Mouse (Mus musculus): ENCODE results near the gene Ttll11. TPM values are rescaled to one million over a fixed set of nuclear protein-coding genes. Genes with fewer than 3 reads are reported as not detected.

The Ttll11 gene
- polyA plus RNA-seq, 1 experiment from 2014 or later, result 5.7 TPM

- H3K4me3 ChIP-seq (replicated peaks), result no peak overlapping the region
- ATAC-seq (ENCODE audit: low FRiP score), result no peak
- no peak overlapping the region for H3K9ac ChIP-seq (replicated peaks)
- no peak overlapping the region for H3K27ac ChIP-seq (replicated peaks)
- WGBS, result 50% methylated on average over 5 of the region's 5 CpGs
- no peaks in the 10 kb centered on the region for H3K9me3 ChIP-seq (replicated peaks)
- H3K4me2 ChIP-seq, result no peak overlapping the region
- no peaks in the 10 kb centered on the region for H3K36me3 ChIP-seq
- no peaks in the 10 kb centered on the region; the same call in 1 of the 2 replicates for H3K4me1 ChIP-seq
- H3K27me3 ChIP-seq (replicated peaks), result no peaks in the 10 kb centered on the region
These were observed 204.1 kb downstream of the Ttll11 start for GRCm38 (mm10) chr2:35775651-35776055.

GRCm38 (mm10) chr2:35770541-35770940 is 209.2 kb downstream of the Ttll11 start:
- no peaks in the 10 kb centered on the region for H3K36me3 ChIP-seq
- no peak overlapping the region for H3K4me3 ChIP-seq (replicated peaks)
- no peaks in the 10 kb centered on the region for H3K27me3 ChIP-seq (replicated peaks)
- WGBS, result 84% methylated on average over 2 of the region's 2 CpGs
- H3K4me1 ChIP-seq, result peaks cover 14% of the 10 kb centered on the region
- no peak for ATAC-seq (ENCODE audit: low FRiP score)
- H3K9me3 ChIP-seq (replicated peaks), result no peaks in the 10 kb centered on the region
- no peak overlapping the region for H3K27ac ChIP-seq (replicated peaks)
- no peak overlapping the region for H3K4me2 ChIP-seq
- H3K9ac ChIP-seq (replicated peaks), result no peak overlapping the region

- Histone ChIP-seq H3K27ac (replicated peaks) (no peak overlapping the region), H3K36me3 (no peaks in the 10 kb centered on the region), H3K4me3 (replicated peaks) (no peak overlapping the region), H3K9ac (replicated peaks) (no peak overlapping the region), H3K4me2 (no peak overlapping the region), H3K9me3 (replicated peaks) (no peaks in the 10 kb centered on the region), H3K4me1 (peaks cover 14% of the 10 kb centered on the region), H3K27me3 (replicated peaks) (no peaks in the 10 kb centered on the region)
- ATAC-seq (ENCODE audit: low FRiP score), result no peak
- WGBS, result 92% methylated on average over 12 of the region's 12 CpGs
These were observed 210.3 kb downstream of the Ttll11 start for GRCm38 (mm10) chr2:35769398-35769797.

- H3K4me1 ChIP-seq, result peaks cover 14% of the 10 kb centered on the region
- H3K4me2 ChIP-seq, result no peak overlapping the region
- no peak overlapping the region for H3K4me3 ChIP-seq (replicated peaks)
- WGBS, result 42% methylated on average over 4 of the region's 4 CpGs
- no peaks in the 10 kb centered on the region for H3K36me3 ChIP-seq
- H3K27me3 ChIP-seq (replicated peaks), result no peaks in the 10 kb centered on the region
- ATAC-seq (ENCODE audit: low FRiP score), result no peak
- H3K9me3 ChIP-seq (replicated peaks), result no peaks in the 10 kb centered on the region
- H3K9ac ChIP-seq (replicated peaks), result no peak overlapping the region
- no peak overlapping the region for H3K27ac ChIP-seq (replicated peaks)
These were observed 211.0 kb downstream of the Ttll11 start for GRCm38 (mm10) chr2:35768538-35769238.

GRCm38 (mm10) chr2:35767834-35768537 is 211.7 kb downstream of the Ttll11 start:
- peaks cover 14% of the 10 kb centered on the region for H3K4me1 ChIP-seq
- no peaks in the 10 kb centered on the region for H3K36me3 ChIP-seq
- H3K4me3 ChIP-seq (replicated peaks), result no peak overlapping the region
- no peak overlapping the region for H3K9ac ChIP-seq (replicated peaks)
- H3K9me3 ChIP-seq (replicated peaks), result no peaks in the 10 kb centered on the region
- WGBS, result 26% methylated on average over 14 of the region's 14 CpGs
- no peak overlapping the region for H3K27ac ChIP-seq (replicated peaks)
- H3K4me2 ChIP-seq, result no peak overlapping the region
- H3K27me3 ChIP-seq (replicated peaks), result no peaks in the 10 kb centered on the region
- peak; percentile 32; the same call in 1 of the 2 replicates for ATAC-seq (ENCODE audit: low FRiP score)

- no peak overlapping the region for H3K27ac ChIP-seq (replicated peaks)
- no peaks in the 10 kb centered on the region for H3K36me3 ChIP-seq
- no peaks in the 10 kb centered on the region for H3K27me3 ChIP-seq (replicated peaks)
- no peak overlapping the region for H3K9ac ChIP-seq (replicated peaks)
- no peak overlapping the region for H3K4me2 ChIP-seq
- H3K9me3 ChIP-seq (replicated peaks), result no peaks in the 10 kb centered on the region
- H3K4me3 ChIP-seq (replicated peaks), result no peak overlapping the region
- peaks cover 14% of the 10 kb centered on the region for H3K4me1 ChIP-seq
- ATAC-seq (ENCODE audit: low FRiP score), result no peak
- 77% methylated on average over 8 of the region's 8 CpGs for WGBS
These were observed 215.4 kb downstream of the Ttll11 start for GRCm38 (mm10) chr2:35764328-35764727.

- no peak for ATAC-seq (ENCODE audit: low FRiP score)
- 90% methylated on average over 7 of the region's 7 CpGs for WGBS
These were observed 215.9 kb downstream of the Ttll11 start for GRCm38 (mm10) chr2:35763818-35764217.

GRCm38 (mm10) chr2:35761458-35761857 is 218.3 kb downstream of the Ttll11 start:
- Histone ChIP-seq H3K9ac (replicated peaks) (no peak overlapping the region), H3K9me3 (replicated peaks) (no peaks in the 10 kb centered on the region), H3K4me2 (no peak overlapping the region), H3K36me3 (no peaks in the 10 kb centered on the region), H3K27ac (replicated peaks) (no peak overlapping the region), H3K4me3 (replicated peaks) (no peak overlapping the region), H3K27me3 (replicated peaks) (no peaks in the 10 kb centered on the region), H3K4me1 (no peaks in the 10 kb centered on the region)
- ATAC-seq (ENCODE audit: low FRiP score), result no peak
- WGBS, result 82% methylated on average over 5 of the region's 5 CpGs

More at GRCm38 (mm10) chr2:35763818-35764217, 215.9 kb downstream of the Ttll11 start:
- no peak overlapping the region for H3K4me3 ChIP-seq (replicated peaks)
- H3K9ac ChIP-seq (replicated peaks), result no peak overlapping the region
- H3K4me2 ChIP-seq, result no peak overlapping the region
- no peak overlapping the region for H3K27ac ChIP-seq (replicated peaks)
- peaks cover 12% of the 10 kb centered on the region for H3K4me1 ChIP-seq
- no peaks in the 10 kb centered on the region for H3K9me3 ChIP-seq (replicated peaks)
- H3K27me3 ChIP-seq (replicated peaks), result no peaks in the 10 kb centered on the region
- no peaks in the 10 kb centered on the region for H3K36me3 ChIP-seq

GRCm38 (mm10) chr2:35760867-35761266 is 218.8 kb downstream of the Ttll11 start:
- ATAC-seq (ENCODE audit: low FRiP score), result no peak
- no peaks in the 10 kb centered on the region for H3K4me1 ChIP-seq
- H3K4me3 ChIP-seq (replicated peaks), result no peak overlapping the region
- H3K27me3 ChIP-seq (replicated peaks), result no peaks in the 10 kb centered on the region
- no peaks in the 10 kb centered on the region for H3K36me3 ChIP-seq
- no peaks in the 10 kb centered on the region for H3K9me3 ChIP-seq (replicated peaks)
- H3K27ac ChIP-seq (replicated peaks), result no peak overlapping the region
- no peak overlapping the region for H3K4me2 ChIP-seq
- no peak overlapping the region for H3K9ac ChIP-seq (replicated peaks)

- 69% methylated on average over 8 of the region's 8 CpGs for WGBS
These were observed 219.4 kb downstream of the Ttll11 start for GRCm38 (mm10) chr2:35760352-35760751.

GRCm38 (mm10) chr2:35756467-35756866 is 223.2 kb downstream of the Ttll11 start:
- 48% methylated on average over 7 of the region's 7 CpGs for WGBS
- no peak for ATAC-seq (ENCODE audit: low FRiP score)

More at GRCm38 (mm10) chr2:35760352-35760751, 219.4 kb downstream of the Ttll11 start:
- Histone ChIP-seq H3K9ac (replicated peaks) (no peak overlapping the region), H3K9me3 (replicated peaks) (no peaks in the 10 kb centered on the region), H3K27ac (replicated peaks) (no peak overlapping the region), H3K4me3 (replicated peaks) (no peak overlapping the region), H3K4me2 (no peak overlapping the region), H3K27me3 (replicated peaks) (no peaks in the 10 kb centered on the region), H3K4me1 (no peaks in the 10 kb centered on the region), H3K36me3 (no peaks in the 10 kb centered on the region)
- ATAC-seq (ENCODE audit: low FRiP score), result no peak

More at GRCm38 (mm10) chr2:35756467-35756866, 223.2 kb downstream of the Ttll11 start:
- no peaks in the 10 kb centered on the region for H3K27me3 ChIP-seq (replicated peaks)
- H3K36me3 ChIP-seq, result no peaks in the 10 kb centered on the region
- no peak overlapping the region for H3K4me3 ChIP-seq (replicated peaks)
- H3K4me2 ChIP-seq, result no peak overlapping the region
- H3K9ac ChIP-seq (replicated peaks), result no peak overlapping the region
- H3K4me1 ChIP-seq, result no peaks in the 10 kb centered on the region
- no peak overlapping the region for H3K27ac ChIP-seq (replicated peaks)
- H3K9me3 ChIP-seq (replicated peaks), result no peaks in the 10 kb centered on the region
